Mouse (Mus musculus) heart, adult 2 months (tissue): ENCODE measurements around the gene Kif3a.

Source experiments
- CTCF ChIP-seq: fragments of 200-600 bp; IDR thresholded peaks from 2 replicates; pipeline ENCODE4 v1.8.1; 2022; ENCODE audit warnings: antibody characterized with exemption, mild to moderate bottlenecking, moderate library complexity
- EP300 ChIP-seq: fragments of 200-500 bp; IDR thresholded peaks from 2 replicates; pipeline ENCODE4 v1.6.1; 2011; ENCODE audit warnings: low read depth, low read length, control low read depth; ENCODE audit not compliant: insufficient read depth
- POLR2A ChIP-seq: fragments of 200-500 bp; IDR thresholded peaks from 2 replicates; pipeline ENCODE4 v1.6.1; 2011; ENCODE audit warnings: mild to moderate bottlenecking, low read depth, low read length, control low read depth; ENCODE audit not compliant: insufficient read depth

- TF ChIP-seq EP300, result no peak
- no peak for TF ChIP-seq CTCF
- TF ChIP-seq POLR2A, result no peak
Observed at GRCm38 (mm10) chr11:53636183-53636646, 69.0 kb downstream of the Kif3a start.
